Mouse (Mus musculus): ENCODE measurements around the gene Ebf3.

GRCm38 (mm10) chr7:137209688-137210345 is 104.4 kb downstream of the Ebf3 start:
- TF ChIP-seq CTCF (IDR thresholded peaks at IDR 0.05; ENCODE audit: control insufficient read depth, insufficient read depth, low read length) = no peak
- no peak for TF ChIP-seq POLR2A (IDR thresholded peaks at IDR 0.05; ENCODE audit: borderline replicate concordance, control insufficient read depth, low read depth, low read length)

Measured in bone marrow, adult 2 months (tissue).